Mouse (Mus musculus) embryonic facial prominence, embryonic 15.5 days (tissue): Measurements from ENCODE around the gene Tmem140. TPM values are rescaled to one million over a fixed set of nuclear protein-coding genes. Genes with fewer than 3 reads are reported as not detected.

Experiments used
- ATAC-seq: fragments of 200-750 bp; cut with Nextera tagmentation; 2 replicates; pipeline ENCODE4 v1.8.0; 2017; ENCODE audit warnings: low read depth, moderate TSS enrichment; ENCODE audit not compliant: insufficient number of reproducible peaks, low FRiP score, low TSS enrichment
- H3K27ac ChIP-seq: fragments of 300-500 bp; sonication (generic); replicated peaks from 2 replicates; pipeline ENCODE4 v1.5.1; 2015; ENCODE audit warnings: mild to moderate bottlenecking, inconsistent platforms
- H3K27me3 ChIP-seq: fragments of 300-500 bp; sonication (generic); 2 replicates; pipeline ENCODE4 v1.6.1; 2015; ENCODE audit warnings: inconsistent platforms
- H3K36me3 ChIP-seq: fragments of 300-500 bp; sonication (generic); 2 replicates; pipeline ENCODE4 v1.6.1; 2015; ENCODE audit warnings: mild to moderate bottlenecking, inconsistent platforms
- H3K4me1 ChIP-seq: fragments of 300-500 bp; sonication (generic); 2 replicates; pipeline ENCODE4 v1.6.1; 2015; ENCODE audit warnings: inconsistent platforms
- H3K4me2 ChIP-seq: fragments of 300-500 bp; sonication (generic); replicated peaks from 2 replicates; pipeline ENCODE4 v1.6.1; 2015; ENCODE audit warnings: mild to moderate bottlenecking, inconsistent platforms
- H3K4me3 ChIP-seq: fragments of 300-500 bp; sonication (generic); replicated peaks from 2 replicates; pipeline ENCODE4 v1.5.1; 2015; ENCODE audit warnings: mild to moderate bottlenecking, inconsistent platforms
- H3K9ac ChIP-seq: fragments of 300-500 bp; sonication (generic); 2 replicates; pipeline ENCODE4 v1.6.1; 2015; ENCODE audit warnings: inconsistent platforms
- H3K9me3 ChIP-seq: fragments of 300-500 bp; sonication (generic); replicated peaks from 2 replicates; pipeline ENCODE4 v1.6.1; 2016; ENCODE audit warnings: inconsistent platforms
- WGBS: fragments of 180-500 bp; shearing (Covaris S2); methylation state at CpG from one replicate; pipeline ENCODE4 v1.1.7; 2015; 5-methylcytosine and 5-hydroxymethylcytosine counted together
- polyA plus RNA-seq: library from polyadenylated mRNA; unstranded; fragments of >200 nt; fragmentation: Nextera tagmentation; extraction: Ambion mirVana; gene quantifications from 2 replicates; pipeline ENCODE4 v1.2.1, GENCODE M21; 2015

Tmem140 gene
- polyA plus RNA-seq, 1 experiment from 2014 or later = 3.0 TPM

GRCm38 (mm10) chr6:34900990-34901389 lies 38.0 kb downstream of the Tmem140 start:
- no peak overlapping the region for H3K27ac ChIP-seq
- no peaks in the 10 kb centered on the region for H3K4me1 ChIP-seq
- H3K27me3 ChIP-seq = no peaks in the 10 kb centered on the region
- H3K4me2 ChIP-seq = no peak overlapping the region
- H3K4me3 ChIP-seq = no peak overlapping the region
- no peak overlapping the region for H3K9ac ChIP-seq
- no peaks in the 10 kb centered on the region for H3K9me3 ChIP-seq
- peaks cover 67% of the 10 kb centered on the region for H3K36me3 ChIP-seq
- no peak for ATAC-seq
- WGBS = 80% methylated on average over 2 of the region's 2 CpGs

GRCm38 (mm10) chr6:34901911-34902444 lies 39.0 kb downstream of the Tmem140 start:
- Histone ChIP-seq H3K36me3 (peaks cover 77% of the 10 kb centered on the region), H3K4me2 (no peak overlapping the region), H3K9ac (no peak overlapping the region), H3K27ac (no peak overlapping the region), H3K4me1 (no peaks in the 10 kb centered on the region), H3K4me3 (no peak overlapping the region), H3K9me3 (no peaks in the 10 kb centered on the region), H3K27me3 (no peaks in the 10 kb centered on the region)
- 58% methylated on average over 9 of the region's 9 CpGs for WGBS
- no peak for ATAC-seq

GRCm38 (mm10) chr6:34902578-34902977 lies 39.6 kb downstream of the Tmem140 start:
- no peak overlapping the region for H3K27ac ChIP-seq
- no peak overlapping the region for H3K4me2 ChIP-seq
- no peaks in the 10 kb centered on the region for H3K4me1 ChIP-seq
- no peak overlapping the region for H3K4me3 ChIP-seq
- peaks cover 78% of the 10 kb centered on the region for H3K36me3 ChIP-seq
- 80% methylated on average over 7 of the region's 7 CpGs for WGBS
- no peaks in the 10 kb centered on the region for H3K27me3 ChIP-seq
- no peaks in the 10 kb centered on the region for H3K9me3 ChIP-seq
- no peak overlapping the region for H3K9ac ChIP-seq
- ATAC-seq = no peak

GRCm38 (mm10) chr6:34903441-34903840 lies 40.5 kb downstream of the Tmem140 start:
- no peak overlapping the region for H3K9ac ChIP-seq
- H3K27ac ChIP-seq = no peak overlapping the region
- ATAC-seq = no peak
- H3K36me3 ChIP-seq = peaks cover 79% of the 10 kb centered on the region
- no peaks in the 10 kb centered on the region for H3K27me3 ChIP-seq
- WGBS = 78% methylated on average over 5 of the region's 5 CpGs
- no peaks in the 10 kb centered on the region for H3K4me1 ChIP-seq
- no peak overlapping the region for H3K4me3 ChIP-seq
- H3K9me3 ChIP-seq = no peaks in the 10 kb centered on the region
- no peak overlapping the region for H3K4me2 ChIP-seq

GRCm38 (mm10) chr6:34903851-34904250 lies 40.9 kb downstream of the Tmem140 start:
- Histone ChIP-seq H3K36me3 (peaks cover 79% of the 10 kb centered on the region), H3K9ac (no peak overlapping the region), H3K27ac (no peak overlapping the region), H3K4me3 (no peak overlapping the region), H3K4me1 (no peaks in the 10 kb centered on the region), H3K27me3 (no peaks in the 10 kb centered on the region), H3K4me2 (no peak overlapping the region), H3K9me3 (no peaks in the 10 kb centered on the region)
- 84% methylated on average over 10 of the region's 10 CpGs for WGBS
- no peak for ATAC-seq

GRCm38 (mm10) chr6:34904361-34904760 lies 41.4 kb downstream of the Tmem140 start:
- H3K9me3 ChIP-seq = no peaks in the 10 kb centered on the region
- H3K27ac ChIP-seq = no peak overlapping the region
- no peaks in the 10 kb centered on the region for H3K27me3 ChIP-seq
- H3K4me2 ChIP-seq = no peak overlapping the region
- no peak overlapping the region for H3K9ac ChIP-seq
- ATAC-seq = no peak
- H3K4me1 ChIP-seq = peaks cover 2% of the 10 kb centered on the region; the same call in 1 of the 2 replicates
- 82% methylated on average over 6 of the region's 6 CpGs for whole genome bisulfite sequencing
- H3K4me3 ChIP-seq = no peak overlapping the region
- peaks cover 75% of the 10 kb centered on the region for H3K36me3 ChIP-seq

GRCm38 (mm10) chr6:34906125-34906524 lies 43.2 kb downstream of the Tmem140 start:
- Histone ChIP-seq H3K9me3 (no peaks in the 10 kb centered on the region), H3K4me1 (peaks cover 11% of the 10 kb centered on the region), H3K27ac (no peak overlapping the region), H3K36me3 (peaks cover 58% of the 10 kb centered on the region), H3K9ac (no peak overlapping the region), H3K27me3 (no peaks in the 10 kb centered on the region), H3K4me2 (no peak overlapping the region), H3K4me3 (no peak overlapping the region)
- WGBS = 79% methylated on average over 2 of the region's 2 CpGs
- ATAC-seq = no peak

- Histone ChIP-seq H3K27ac (no peak overlapping the region), H3K4me3 (no peak overlapping the region), H3K36me3 (peaks cover 53% of the 10 kb centered on the region), H3K4me2 (no peak overlapping the region), H3K9me3 (no peaks in the 10 kb centered on the region), H3K4me1 (peaks cover 11% of the 10 kb centered on the region), H3K9ac (no peak overlapping the region), H3K27me3 (no peaks in the 10 kb centered on the region)
- 78% methylated on average over 4 of the region's 4 CpGs for WGBS
- no peak for ATAC-seq
Observed at GRCm38 (mm10) chr6:34906661-34907060, 43.7 kb downstream of the Tmem140 start.

- Histone ChIP-seq H3K27ac (no peak overlapping the region), H3K27me3 (no peaks in the 10 kb centered on the region), H3K9ac (no peak overlapping the region), H3K4me3 (no peak overlapping the region), H3K4me2 (no peak overlapping the region), H3K36me3 (peaks cover 50% of the 10 kb centered on the region), H3K4me1 (peaks cover 11% of the 10 kb centered on the region), H3K9me3 (no peaks in the 10 kb centered on the region)
- 28% methylated on average over 2 of the region's 2 CpGs for whole genome bisulfite sequencing
- no peak for ATAC-seq
Observed at GRCm38 (mm10) chr6:34907121-34907614, 44.2 kb downstream of the Tmem140 start.

- Histone ChIP-seq H3K36me3 (peaks cover 45% of the 10 kb centered on the region), H3K27me3 (no peaks in the 10 kb centered on the region), H3K9me3 (no peaks in the 10 kb centered on the region), H3K4me1 (peaks cover 11% of the 10 kb centered on the region), H3K4me3 (no peak overlapping the region), H3K9ac (no peak overlapping the region), H3K4me2 (no peak overlapping the region), H3K27ac (no peak overlapping the region)
- ATAC-seq = no peak
- WGBS = 71% methylated on average over 18 of the region's 18 CpGs
Observed at GRCm38 (mm10) chr6:34907696-34908260, 44.8 kb downstream of the Tmem140 start.

GRCm38 (mm10) chr6:34909631-34910345 lies 46.8 kb downstream of the Tmem140 start:
- peaks cover 11% of the 10 kb centered on the region for H3K4me1 ChIP-seq
- WGBS = 39% methylated on average over 8 of the region's 8 CpGs

More at GRCm38 (mm10) chr6:34909631-34910345, 46.8 kb downstream of the Tmem140 start:
- Histone ChIP-seq H3K4me2 (peak overlapping the region; percentile 79), H3K27me3 (no peaks in the 10 kb centered on the region), H3K9me3 (no peaks in the 10 kb centered on the region), H3K27ac (peak overlapping the region; percentile 92; the same call in 1 of the 2 replicates), H3K9ac (peak overlapping the region; percentile 62; the same call in 1 of the 2 replicates), H3K36me3 (peaks cover 29% of the 10 kb centered on the region), H3K4me3 (peak overlapping the region; percentile 87)
- ATAC-seq = no peak
